Mouse (Mus musculus) embryonic fibroblast, embryonic 13.5 days (primary cell): ENCODE measurements around the gene Cyp17a1.

Source experiments
- CTCF ChIP-seq: IDR thresholded peaks from 2 replicates; pipeline ENCODE4 v1.5.1; 2011; ENCODE audit warnings: mild to moderate bottlenecking, control low read depth, low read length, moderate library complexity, borderline replicate concordance; ENCODE audit not compliant: insufficient read depth
- POLR2A ChIP-seq: IDR thresholded peaks from 2 replicates; pipeline ENCODE4 v1.6.1; 2011; ENCODE audit warnings: low read depth, mild to moderate bottlenecking, control low read depth, low read length, moderate library complexity

- TF ChIP-seq CTCF (no peak), POLR2A (no peak)
These were observed 47.5 kb downstream of the Cyp17a1 start for GRCm38 (mm10) chr19:46625519-46625918.
